In the genomic region with DNA sequence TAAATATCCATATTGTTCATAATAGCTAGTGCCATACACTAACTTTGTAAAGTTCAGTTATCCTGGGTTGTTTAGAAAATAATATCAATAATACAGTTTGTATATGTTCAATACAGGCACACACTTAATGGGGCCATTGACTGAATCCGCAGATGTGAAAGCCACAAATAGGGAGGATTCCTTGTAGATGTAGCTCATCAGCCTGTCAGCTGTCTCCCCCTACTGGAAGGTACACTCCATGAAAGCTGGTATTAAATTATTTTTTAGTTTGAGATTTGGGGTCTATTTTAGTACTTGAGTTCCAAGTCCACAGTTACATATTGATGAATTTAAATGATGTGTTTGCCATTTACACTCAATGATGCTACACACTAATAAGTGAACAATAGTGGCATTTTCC, we compare ENCODE assay signal across 12 mouse cellular contexts. TPM values are rescaled to one million over a fixed set of nuclear protein-coding genes. Genes with fewer than 3 reads are reported as not detected.
DNase-seq lines count a peak whose midpoint lies in the region; TF ChIP-seq lines count a peak whose summit lies in the region.
"Had no signal": no experiment of that assay in that cellular context is flagged by ENCODE, and none has a peak within 500 bp of the region (broad histone marks: within the 10 kb centered on the region; RNA-seq: fewer than 3 reads in every experiment).

No protein-coding gene starts in this region.

- no peak overlapping the region for H3K27ac ChIP-seq in layer of hippocampus, adult 2 months
- H3K27ac ChIP-seq: heart, embryonic 10.5 days had no signal

- peak; percentile 32 to 42 for DNase-seq in cerebellum, postnatal 10 days
- no peak for DNase-seq in cerebellum, adult 8-10 months
- no peak for DNase-seq in layer of hippocampus, adult 2 months (ENCODE audit: low spot score in 2 of 2)
- no peak for DNase-seq in layer of hippocampus, adult 9-10 months (ENCODE audit: low spot score)
- peak; percentile 5 for DNase-seq in kidney, postnatal 4 days
- DNase-seq in neural tube, embryonic 10.5 days (ENCODE audit: extremely low spot score, low spot score), result no peak
- DNase-seq in ovary, postnatal 10 days (ENCODE audit: low spot score), result no peak
- DNase-seq: cerebellum, postnatal 14 days; layer of hippocampus, adult 9-11 months had no signal

- no peaks in the 10 kb centered on the region for H3K4me1 ChIP-seq in E14TG2a.4 (replicated peaks; ENCODE audit: low read depth, low read length)
- H3K4me1 ChIP-seq: heart, embryonic 10.5 days had no signal

- peak; percentile 88 for TF ChIP-seq CTCF in layer of hippocampus, adult 2 months (conservative IDR thresholded peaks at IDR 0.05)
- peak; percentile 59 for TF ChIP-seq CTCF in E14TG2a.4 (conservative IDR thresholded peaks at IDR 0.05; ENCODE audit: low read length)

- no peaks in the 10 kb centered on the region for H3K9me3 ChIP-seq in E14TG2a.4 (ENCODE audit: low read length)
- H3K9me3 ChIP-seq: heart, embryonic 10.5 days; megakaryocyte, embryonic 14.5 days had no signal

- no peaks in the 10 kb centered on the region for H3K36me3 ChIP-seq in E14TG2a.4 (ENCODE audit: insufficient read depth, low read length)
- H3K36me3 ChIP-seq: heart, embryonic 10.5 days had no signal

- H3K27me3 ChIP-seq in E14TG2a.4 (ENCODE audit: insufficient read depth, low read length), result no peaks in the 10 kb centered on the region
- H3K27me3 ChIP-seq: megakaryocyte, embryonic 14.5 days had no signal

- H3K4me3 ChIP-seq in layer of hippocampus, adult 2 months, result no peak overlapping the region
- no peak overlapping the region for H3K4me3 ChIP-seq in E14TG2a.4 (replicated peaks; ENCODE audit: low read length)
- H3K4me3 ChIP-seq: heart, embryonic 10.5 days; megakaryocyte, embryonic 14.5 days had no signal

RNA-seq across cellular contexts. Expression of a gene that starts 17.0 kb away (rescaled TPM):
- total RNA-seq in layer of hippocampus, adult 2 months (2021), result 1 to 10 TPM in 1 of 2 experiments, under 1 TPM in 1; 0.44 to 1.0 TPM

RNA-seq across cellular contexts. Expression of a gene that starts 22.6 kb away (rescaled TPM):
- total RNA-seq in layer of hippocampus, adult 2 months (2021), result under 1 TPM in 1 of 2 experiments, not detected in 1; 0.15 TPM

RNA-seq across cellular contexts. Expression of a gene that starts 47.9 kb away (rescaled TPM):
- total RNA-seq in layer of hippocampus, adult 2 months (2021), result 100 to 1,000 TPM; 246 to 258 TPM

Comparison
In these comparisons a context has a peak if more than half of its experiments do, and no peak if none do; other contexts are left out.
1. DNase-seq: peak in cerebellum, postnatal 10 days (2 of 2) and kidney, postnatal 4 days (2 of 2); none in cerebellum, adult 8-10 months (single experiment), layer of hippocampus, adult 2 months (0 of 2), layer of hippocampus, adult 9-10 months (single experiment), neural tube, embryonic 10.5 days (single experiment) and ovary, postnatal 10 days (single experiment).